Mouse (Mus musculus) MEL (cell line): Measurements from ENCODE around the gene Chdh. TPM values are rescaled to one million over a fixed set of nuclear protein-coding genes. Genes with fewer than 3 reads are reported as not detected.

Source experiments
- DNase-seq: peaks from one replicate; pipeline ENCODE4 v3.0.0; 2011; ENCODE audit warnings: low read depth, low spot score
- H3K27ac ChIP-seq: 2 replicates; pipeline ENCODE4 v1.5.1; 2012; ENCODE audit warnings: low read depth, mild to moderate bottlenecking, control low read depth, low read length, moderate library complexity; ENCODE audit not compliant: control insufficient read depth
- H3K27me3 ChIP-seq, 2 experiments: fragments of 150-350 bp in 1 of 2; sonication (generic) in 1 of 2; 2 replicates each; pipeline ENCODE4 v1.6.1; 2012; ENCODE audit warnings: low read length in 2 of 2, mild to moderate bottlenecking in 2 of 2, improper control_type of control experiment in 1 of 2, moderate library complexity in 1 of 2; ENCODE audit not compliant: insufficient read depth in 2 of 2, control insufficient read depth in 1 of 2
- H3K36me3 ChIP-seq, 2 experiments: 2 replicates each; pipeline ENCODE4 v1.6.1; 2012 to 2014; ENCODE audit warnings: low read length in 2 of 2, improper control_type of control experiment in 1 of 2, inconsistent platforms in 1 of 2, mild to moderate bottlenecking in 1 of 2; ENCODE audit not compliant: insufficient read depth in 2 of 2, control insufficient read depth in 1 of 2
- H3K4me1 ChIP-seq, 2 experiments: fragments of 150-350 bp in 1 of 2; sonication (generic) in 1 of 2; 2 replicates each; pipeline ENCODE4 v1.6.1; 2012; ENCODE audit warnings: low read length in 2 of 2, improper control_type of control experiment in 1 of 2, mild to moderate bottlenecking in 1 of 2; ENCODE audit not compliant: insufficient read depth in 2 of 2, control insufficient read depth in 1 of 2
- H3K4me3 ChIP-seq, 2 experiments: fragments of 150-350 bp in 1 of 2; sonication (generic) in 1 of 2; 2 replicates each; pipeline ENCODE4 v1.5.1; 2012; ENCODE audit warnings: low read depth in 2 of 2, low read length in 2 of 2, mild to moderate bottlenecking in 2 of 2, moderate library complexity in 2 of 2, control low read depth in 1 of 2, improper control_type of control experiment in 1 of 2; ENCODE audit not compliant: control insufficient read depth in 1 of 2, insufficient read depth in 1 of 2
- H3K79me2 ChIP-seq: 2 replicates; pipeline ENCODE4 v1.6.1; 2012; ENCODE audit warnings: mild to moderate bottlenecking, low read length, moderate library complexity; ENCODE audit not compliant: control insufficient read depth, poor library complexity, insufficient read depth
- H3K9ac ChIP-seq: 2 replicates; pipeline ENCODE4 v1.6.1; 2012; ENCODE audit warnings: low read depth, mild to moderate bottlenecking, control low read depth, low read length, moderate library complexity; ENCODE audit not compliant: control insufficient read depth, poor library complexity, severe bottlenecking
- H3K9me3 ChIP-seq: fragments of 150-350 bp; sonication (generic); replicated peaks from 2 replicates; pipeline ENCODE4 v1.6.1; 2012; ENCODE audit warnings: mild to moderate bottlenecking, low read length, improper control_type of control experiment, moderate library complexity; ENCODE audit not compliant: insufficient read depth
- CHD2 ChIP-seq: IDR thresholded peaks from 2 replicates; pipeline ENCODE4 v1.6.1; 2011; ENCODE audit warnings: low read length, improper control_type of control experiment
- E2F4 ChIP-seq: IDR thresholded peaks from 2 replicates; pipeline ENCODE4 v1.6.1; 2011; ENCODE audit warnings: low read depth, low read length, improper control_type of control experiment, borderline replicate concordance
- EP300 ChIP-seq, 2 experiments: IDR thresholded peaks; 2 replicates each; pipeline ENCODE4 v1.6.1; 2011; ENCODE audit warnings: improper control_type of control experiment in 2 of 2, low read length in 2 of 2, low read depth in 1 of 2, mild to moderate bottlenecking in 1 of 2
- ETS1 ChIP-seq: IDR thresholded peaks from 2 replicates; pipeline ENCODE4 v1.6.1; 2012; ENCODE audit warnings: low read depth, mild to moderate bottlenecking, inconsistent platforms, low read length, improper control_type of control experiment, moderate library complexity
- HCFC1 ChIP-seq: IDR thresholded peaks from 2 replicates; pipeline ENCODE4 v1.6.1; 2012; ENCODE audit warnings: low read depth, mild to moderate bottlenecking, inconsistent platforms, low read length, improper control_type of control experiment, moderate library complexity
- JUND ChIP-seq: IDR thresholded peaks from 2 replicates; pipeline ENCODE4 v1.6.1; 2011; ENCODE audit warnings: low read depth, mild to moderate bottlenecking, improper control_type of control experiment, low read length
- KAT2A ChIP-seq: conservative IDR thresholded peaks from 2 replicates; pipeline ENCODE4 v1.6.1; 2012; ENCODE audit warnings: low read depth, low read length, improper control_type of control experiment, inconsistent platforms
- MAX ChIP-seq: IDR thresholded peaks from 2 replicates; pipeline ENCODE4 v1.6.1; 2011; ENCODE audit warnings: low read length, improper control_type of control experiment
- MAZ ChIP-seq: IDR thresholded peaks from 2 replicates; pipeline ENCODE4 v1.6.1; 2012; ENCODE audit warnings: low read depth, mild to moderate bottlenecking, inconsistent platforms, low read length, improper control_type of control experiment
- MEF2A ChIP-seq: IDR thresholded peaks from 2 replicates; pipeline ENCODE4 v1.6.1; 2014; ENCODE audit warnings: low read depth, mild to moderate bottlenecking, inconsistent platforms, low read length, improper control_type of control experiment; ENCODE audit not compliant: poor library complexity, insufficient replicate concordance, severe bottlenecking; ENCODE audit errors: extremely low read depth
- MXI1 ChIP-seq: IDR thresholded peaks from 2 replicates; pipeline ENCODE4 v1.6.1; 2011; ENCODE audit warnings: mild to moderate bottlenecking, low read depth, low read length, improper control_type of control experiment
- MYB ChIP-seq: IDR thresholded peaks from 2 replicates; pipeline ENCODE4 v1.6.1; 2011; ENCODE audit warnings: mild to moderate bottlenecking, low read depth, low read length, improper control_type of control experiment
- POLR2A ChIP-seq, 2 experiments: IDR thresholded peaks; 2 replicates each; pipeline ENCODE4 v1.6.1; 2011 to 2012; ENCODE audit warnings: low read length in 2 of 2, mild to moderate bottlenecking in 2 of 2, control low read depth in 1 of 2, improper control_type of control experiment in 1 of 2, low read depth in 1 of 2, moderate library complexity in 1 of 2; ENCODE audit not compliant: control insufficient read depth in 1 of 2, insufficient read depth in 1 of 2, poor library complexity in 1 of 2
- POLR2AphosphoS2 ChIP-seq: IDR thresholded peaks from 2 replicates; pipeline ENCODE4 v1.6.1; 2011; ENCODE audit warnings: low read length, improper control_type of control experiment
- POLR2AphosphoS5 ChIP-seq: IDR thresholded peaks from 2 replicates; pipeline ENCODE4 v1.6.1; 2012; ENCODE audit warnings: low read depth, borderline replicate concordance, mild to moderate bottlenecking, inconsistent platforms, low read length, moderate library complexity, mixed read lengths
- RCOR1 ChIP-seq: IDR thresholded peaks from 2 replicates; pipeline ENCODE4 v1.6.1; 2012; ENCODE audit warnings: low read depth, mild to moderate bottlenecking, inconsistent platforms, low read length, improper control_type of control experiment
- TAL1 ChIP-seq: IDR thresholded peaks from 2 replicates; pipeline ENCODE4 v1.6.1; 2012; ENCODE audit warnings: mild to moderate bottlenecking, inconsistent platforms, low read length, moderate library complexity, mixed read lengths
- USF1 ChIP-seq: IDR thresholded peaks from 2 replicates; pipeline ENCODE4 v1.6.1; 2014; ENCODE audit warnings: low read depth, mild to moderate bottlenecking, inconsistent platforms, low read length, improper control_type of control experiment, moderate library complexity
- ZC3H11A ChIP-seq: IDR thresholded peaks from 2 replicates; pipeline ENCODE4 v1.6.1; 2012; ENCODE audit warnings: low read depth, mild to moderate bottlenecking, inconsistent platforms, low read length, improper control_type of control experiment
- ZMIZ1 ChIP-seq: IDR thresholded peaks from 2 replicates; pipeline ENCODE4 v1.6.1; 2012; ENCODE audit warnings: low read depth, mild to moderate bottlenecking, inconsistent platforms, low read length, improper control_type of control experiment, moderate library complexity
- polyA plus RNA-seq, 2 experiments: library from polyadenylated mRNA; stranded (reverse) in 1 of 2; unstranded in 1 of 2; fragments of >175 nt in 1 of 2; fragments of >200 nt in 1 of 2; gene quantifications; 2 replicates each; pipeline versions ENCODE4 v1.2.1 to v1.2.4; 2012; ENCODE audit warnings: low replicate concordance in 2 of 2, low read depth in 1 of 2; ENCODE audit not compliant: insufficient read length in 2 of 2, insufficient read depth in 1 of 2, missing spikeins in 1 of 2
- total RNA-seq: library from RNA; depleted of rRNA; stranded (reverse); fragments of 300-350 nt; gene quantifications from 2 replicates; pipeline ENCODE4 v1.2.3, GENCODE M21; 2012

Chdh gene
- total and polyA plus RNA-seq, 3 experiments: not detected

GRCm38 (mm10) chr14:30015008-30015407 lies 6.2 kb downstream of the Chdh start:
- TF ChIP-seq TAL1 (no peak), CHD2 (no peak), USF1 (no peak), EP300 (IDR thresholded peaks at IDR 0.05; ENCODE audit: low read depth in 1 of 2, low read length in 2 of 2) (no peak), ETS1 (no peak), E2F4 (no peak), MAZ (no peak), JUND (no peak), POLR2AphosphoS2 (no peak), POLR2A (IDR thresholded peaks at IDR 0.05; ENCODE audit: control insufficient read depth in 1 of 2, insufficient read depth in 1 of 2, low read depth in 1 of 2, low read length in 2 of 2, poor library complexity in 1 of 2) (no peak), HCFC1 (no peak), KAT2A (no peak), MYB (no peak), RCOR1 (no peak), ZC3H11A (no peak)
- no peak overlapping the region for H3K27ac ChIP-seq
- DNase-seq: no peak
- no peaks in the 10 kb centered on the region; a peak in 1 of 4 replicates for H3K27me3 ChIP-seq
- no peaks in the 10 kb centered on the region for H3K4me1 ChIP-seq
- no peaks in the 10 kb centered on the region for H3K36me3 ChIP-seq
- no peaks in the 10 kb centered on the region for H3K9me3 ChIP-seq
- H3K4me3 ChIP-seq: no peak overlapping the region
- H3K79me2 ChIP-seq: no peaks in the 10 kb centered on the region
- H3K9ac ChIP-seq: no peak overlapping the region

DNA sequence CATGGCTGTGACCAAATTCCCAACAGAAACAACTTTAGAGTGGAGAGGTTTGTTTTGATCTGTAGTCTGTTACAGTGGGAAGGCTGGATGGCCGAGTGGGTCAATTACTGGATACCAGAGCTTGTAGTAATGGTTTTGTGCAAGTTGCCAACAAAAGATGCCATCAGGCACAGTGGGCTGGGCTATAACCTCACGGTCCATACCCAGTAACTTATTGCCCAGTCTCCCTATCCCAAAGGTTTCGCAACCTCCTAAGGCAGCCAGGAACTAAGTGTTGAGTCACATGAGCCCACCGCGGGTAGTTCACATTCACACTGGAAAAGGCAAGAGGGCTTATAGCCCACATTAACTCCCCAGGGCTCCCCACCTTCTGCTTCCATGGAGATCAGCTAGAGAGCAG lies 7.8 kb downstream of the Chdh start:
- no peak overlapping the region for H3K9ac ChIP-seq
- no peak overlapping the region for H3K4me3 ChIP-seq
- TF ChIP-seq MYB (no peak), MAX (no peak), MEF2A (no peak), USF1 (no peak), POLR2A (IDR thresholded peaks at IDR 0.05; ENCODE audit: control insufficient read depth in 1 of 2, insufficient read depth in 1 of 2, low read depth in 1 of 2, low read length in 2 of 2, poor library complexity in 1 of 2) (no peak), ZMIZ1 (no peak), ZC3H11A (no peak), POLR2AphosphoS5 (no peak), MXI1 (no peak)
- no peaks in the 10 kb centered on the region for H3K9me3 ChIP-seq
- no peaks in the 10 kb centered on the region for H3K4me1 ChIP-seq
- no peaks in the 10 kb centered on the region; a peak in 1 of 4 replicates for H3K27me3 ChIP-seq
- no peaks in the 10 kb centered on the region for H3K36me3 ChIP-seq
- no peak for DNase-seq
- no peaks in the 10 kb centered on the region for H3K79me2 ChIP-seq
- H3K27ac ChIP-seq: no peak overlapping the region
